Mouse (Mus musculus) MEL (cell line): ENCODE measurements around the gene Spata6. TPM values are rescaled to one million over a fixed set of nuclear protein-coding genes. Genes with fewer than 3 reads are reported as not detected.

Experiments
- DNase-seq: peaks from one replicate; pipeline ENCODE4 v3.0.0; 2011; ENCODE audit warnings: low read depth, low spot score
- H3K27ac ChIP-seq: 2 replicates; pipeline ENCODE4 v1.5.1; 2012; ENCODE audit warnings: low read depth, mild to moderate bottlenecking, control low read depth, low read length, moderate library complexity; ENCODE audit not compliant: control insufficient read depth
- H3K27me3 ChIP-seq, 2 experiments: fragments of 150-350 bp in 1 of 2; sonication (generic) in 1 of 2; 2 replicates each; pipeline ENCODE4 v1.6.1; 2012; ENCODE audit warnings: low read length in 2 of 2, mild to moderate bottlenecking in 2 of 2, improper control_type of control experiment in 1 of 2, moderate library complexity in 1 of 2; ENCODE audit not compliant: insufficient read depth in 2 of 2, control insufficient read depth in 1 of 2
- H3K36me3 ChIP-seq, 2 experiments: 2 replicates each; pipeline ENCODE4 v1.6.1; 2012 to 2014; ENCODE audit warnings: low read length in 2 of 2, improper control_type of control experiment in 1 of 2, inconsistent platforms in 1 of 2, mild to moderate bottlenecking in 1 of 2; ENCODE audit not compliant: insufficient read depth in 2 of 2, control insufficient read depth in 1 of 2
- H3K4me1 ChIP-seq, 2 experiments: fragments of 150-350 bp in 1 of 2; sonication (generic) in 1 of 2; 2 replicates each; pipeline ENCODE4 v1.6.1; 2012; ENCODE audit warnings: low read length in 2 of 2, improper control_type of control experiment in 1 of 2, mild to moderate bottlenecking in 1 of 2; ENCODE audit not compliant: insufficient read depth in 2 of 2, control insufficient read depth in 1 of 2
- H3K4me3 ChIP-seq, 2 experiments: fragments of 150-350 bp in 1 of 2; sonication (generic) in 1 of 2; 2 replicates each; pipeline ENCODE4 v1.5.1; 2012; ENCODE audit warnings: low read depth in 2 of 2, low read length in 2 of 2, mild to moderate bottlenecking in 2 of 2, moderate library complexity in 2 of 2, control low read depth in 1 of 2, improper control_type of control experiment in 1 of 2; ENCODE audit not compliant: control insufficient read depth in 1 of 2, insufficient read depth in 1 of 2
- H3K79me2 ChIP-seq: 2 replicates; pipeline ENCODE4 v1.6.1; 2012; ENCODE audit warnings: mild to moderate bottlenecking, low read length, moderate library complexity; ENCODE audit not compliant: control insufficient read depth, poor library complexity, insufficient read depth
- H3K9ac ChIP-seq: 2 replicates; pipeline ENCODE4 v1.6.1; 2012; ENCODE audit warnings: low read depth, mild to moderate bottlenecking, control low read depth, low read length, moderate library complexity; ENCODE audit not compliant: control insufficient read depth, poor library complexity, severe bottlenecking
- H3K9me3 ChIP-seq: fragments of 150-350 bp; sonication (generic); replicated peaks from 2 replicates; pipeline ENCODE4 v1.6.1; 2012; ENCODE audit warnings: mild to moderate bottlenecking, low read length, improper control_type of control experiment, moderate library complexity; ENCODE audit not compliant: insufficient read depth
- CHD1 ChIP-seq: IDR thresholded peaks from 2 replicates; pipeline ENCODE4 v1.6.1; 2012; ENCODE audit warnings: low read depth, mild to moderate bottlenecking, inconsistent platforms, low read length, improper control_type of control experiment
- CHD2 ChIP-seq: IDR thresholded peaks from 2 replicates; pipeline ENCODE4 v1.6.1; 2011; ENCODE audit warnings: low read length, improper control_type of control experiment
- CTCF ChIP-seq, 3 experiments: IDR thresholded peaks in 2 of 3; conservative IDR thresholded peaks in 1 of 3; 2 replicates each; pipeline ENCODE4 v1.5.1; 2011 to 2012; ENCODE audit warnings: low read length in 3 of 3, low read depth in 2 of 3, mild to moderate bottlenecking in 2 of 3, improper control_type of control experiment in 1 of 3, inconsistent platforms in 1 of 3, mixed read lengths in 1 of 3, moderate library complexity in 1 of 3; ENCODE audit not compliant: control insufficient read depth in 1 of 3, insufficient read depth in 1 of 3, poor library complexity in 1 of 3, severe bottlenecking in 1 of 3
- GABPA ChIP-seq: IDR thresholded peaks from 2 replicates; pipeline ENCODE4 v1.6.1; 2012; ENCODE audit warnings: low read depth, mild to moderate bottlenecking, inconsistent platforms, low read length, improper control_type of control experiment, moderate library complexity
- HCFC1 ChIP-seq: IDR thresholded peaks from 2 replicates; pipeline ENCODE4 v1.6.1; 2012; ENCODE audit warnings: low read depth, mild to moderate bottlenecking, inconsistent platforms, low read length, improper control_type of control experiment, moderate library complexity
- KAT2A ChIP-seq: conservative IDR thresholded peaks from 2 replicates; pipeline ENCODE4 v1.6.1; 2012; ENCODE audit warnings: low read depth, low read length, improper control_type of control experiment, inconsistent platforms
- MAFK ChIP-seq: IDR thresholded peaks from 2 replicates; pipeline ENCODE4 v1.6.1; 2011; ENCODE audit warnings: low read depth, mild to moderate bottlenecking, low read length, improper control_type of control experiment, borderline replicate concordance
- MAX ChIP-seq: IDR thresholded peaks from 2 replicates; pipeline ENCODE4 v1.6.1; 2011; ENCODE audit warnings: low read length, improper control_type of control experiment
- MEF2A ChIP-seq: IDR thresholded peaks from 2 replicates; pipeline ENCODE4 v1.6.1; 2014; ENCODE audit warnings: low read depth, mild to moderate bottlenecking, inconsistent platforms, low read length, improper control_type of control experiment; ENCODE audit not compliant: poor library complexity, insufficient replicate concordance, severe bottlenecking; ENCODE audit errors: extremely low read depth
- MYB ChIP-seq: IDR thresholded peaks from 2 replicates; pipeline ENCODE4 v1.6.1; 2011; ENCODE audit warnings: mild to moderate bottlenecking, low read depth, low read length, improper control_type of control experiment
- MYC ChIP-seq: IDR thresholded peaks from 2 replicates; pipeline ENCODE4 v1.6.1; 2011; ENCODE audit warnings: low read depth, mild to moderate bottlenecking, low read length, improper control_type of control experiment, moderate library complexity
- POLR2AphosphoS2 ChIP-seq: IDR thresholded peaks from 2 replicates; pipeline ENCODE4 v1.6.1; 2011; ENCODE audit warnings: low read length, improper control_type of control experiment
- POLR2AphosphoS5 ChIP-seq: IDR thresholded peaks from 2 replicates; pipeline ENCODE4 v1.6.1; 2012; ENCODE audit warnings: low read depth, borderline replicate concordance, mild to moderate bottlenecking, inconsistent platforms, low read length, moderate library complexity, mixed read lengths
- RAD21 ChIP-seq: IDR thresholded peaks from 2 replicates; pipeline ENCODE4 v1.6.1; 2011; ENCODE audit warnings: mild to moderate bottlenecking, low read depth, low read length, improper control_type of control experiment
- RCOR1 ChIP-seq: IDR thresholded peaks from 2 replicates; pipeline ENCODE4 v1.6.1; 2012; ENCODE audit warnings: low read depth, mild to moderate bottlenecking, inconsistent platforms, low read length, improper control_type of control experiment
- SIN3A ChIP-seq: IDR thresholded peaks from 2 replicates; pipeline ENCODE4 v1.6.1; 2012; ENCODE audit warnings: low read length, improper control_type of control experiment, inconsistent platforms
- UBTF ChIP-seq: IDR thresholded peaks from 2 replicates; pipeline ENCODE4 v1.6.1; 2012; ENCODE audit warnings: low read depth, mild to moderate bottlenecking, inconsistent platforms, low read length, improper control_type of control experiment, moderate library complexity, borderline replicate concordance; ENCODE audit not compliant: insufficient read depth
- USF1 ChIP-seq: IDR thresholded peaks from 2 replicates; pipeline ENCODE4 v1.6.1; 2014; ENCODE audit warnings: low read depth, mild to moderate bottlenecking, inconsistent platforms, low read length, improper control_type of control experiment, moderate library complexity
- ZC3H11A ChIP-seq: IDR thresholded peaks from 2 replicates; pipeline ENCODE4 v1.6.1; 2012; ENCODE audit warnings: low read depth, mild to moderate bottlenecking, inconsistent platforms, low read length, improper control_type of control experiment
- ZKSCAN1 ChIP-seq: IDR thresholded peaks from 2 replicates; pipeline ENCODE4 v1.6.1; 2012; ENCODE audit warnings: low read depth, mild to moderate bottlenecking, inconsistent platforms, low read length, improper control_type of control experiment, moderate library complexity
- polyA plus RNA-seq, 2 experiments: library from polyadenylated mRNA; stranded (reverse) in 1 of 2; unstranded in 1 of 2; fragments of >175 nt in 1 of 2; fragments of >200 nt in 1 of 2; gene quantifications; 2 replicates each; pipeline versions ENCODE4 v1.2.1 to v1.2.4; 2012; ENCODE audit warnings: low replicate concordance in 2 of 2, low read depth in 1 of 2; ENCODE audit not compliant: insufficient read length in 2 of 2, insufficient read depth in 1 of 2, missing spikeins in 1 of 2
- total RNA-seq: library from RNA; depleted of rRNA; stranded (reverse); fragments of 300-350 nt; gene quantifications from 2 replicates; pipeline ENCODE4 v1.2.3, GENCODE M21; 2012; rRNA removed

Spata6 gene
- total RNA-seq = not detected in 2 replicates
- not detected for polyA plus RNA-seq

GRCm38 (mm10) chr4:111719776-111720661 lies at the start of gene Spata6:
Gene Spata6, plus strand, starts transcription at chr4:111719984.
- no peak for DNase-seq
- no peaks in the 10 kb centered on the region for H3K27me3 ChIP-seq
- H3K36me3 ChIP-seq = no peaks in the 10 kb centered on the region
- H3K9ac ChIP-seq = no peak within 1 kb of the TSS
- no peaks in the 10 kb centered on the region for H3K4me1 ChIP-seq
- H3K27ac ChIP-seq = no peak within 1 kb of the TSS
- H3K9me3 ChIP-seq = no peaks in the 10 kb centered on the region
- no peak within 1 kb of the TSS for H3K4me3 ChIP-seq
- no peak for TF ChIP-seq MYC
- no peak for TF ChIP-seq MAFK
- TF ChIP-seq POLR2AphosphoS5 = no peak
- TF ChIP-seq SIN3A = no peak
- no peak for TF ChIP-seq GABPA
- no peak for TF ChIP-seq HCFC1
- TF ChIP-seq MYB = no peak
- TF ChIP-seq ZKSCAN1 = no peak
- no peak for TF ChIP-seq POLR2AphosphoS2
- TF ChIP-seq RCOR1 = no peak
- TF ChIP-seq MEF2A = no peak
- no peak for TF ChIP-seq CTCF (IDR thresholded peaks at IDR 0.05 in 2 of 3, conservative IDR thresholded peaks at IDR 0.05 in 1 of 3; ENCODE audit: control insufficient read depth in 1 of 3, insufficient read depth in 1 of 3, low read depth in 2 of 3, low read length in 3 of 3, poor library complexity in 1 of 3, severe bottlenecking in 1 of 3)
- no peak for TF ChIP-seq ZC3H11A
- no peak for TF ChIP-seq UBTF
- TF ChIP-seq RAD21 = no peak
- TF ChIP-seq CHD2 = no peak
- TF ChIP-seq USF1 = no peak
- TF ChIP-seq MAX = no peak
- no peak for TF ChIP-seq CHD1
- TF ChIP-seq KAT2A = no peak
- no peaks in the 10 kb centered on the region for H3K79me2 ChIP-seq
